Mouse (Mus musculus) brain, embryonic 14.5 days (tissue): ENCODE data around the gene Clic6. TPM values are rescaled to one million over a fixed set of nuclear protein-coding genes. Genes with fewer than 3 reads are reported as not detected.
A peak's percentile ranks its signal among the peaks of the same experiment; 100 is the strongest.

ENCODE experiments used
- DNase-seq: peaks from one replicate; pipeline ENCODE4 v3.0.0-alpha.2; 2011; ENCODE audit warnings: low read depth
- CTCF ChIP-seq: fragments of 200-500 bp; IDR thresholded peaks from 2 replicates; pipeline ENCODE4 v1.5.1; 2012; ENCODE audit warnings: inconsistent platforms, mild to moderate bottlenecking, moderate library complexity, borderline replicate concordance; ENCODE audit not compliant: insufficient read depth, insufficient read length; ENCODE audit errors: extremely low read depth
- POLR2A ChIP-seq: fragments of 200-500 bp; IDR thresholded peaks from 2 replicates; pipeline ENCODE4 v1.6.1; 2012; ENCODE audit warnings: mild to moderate bottlenecking, inconsistent platforms, borderline replicate concordance; ENCODE audit not compliant: poor library complexity, insufficient read depth, insufficient read length, severe bottlenecking; ENCODE audit errors: extremely low read depth
- polyA plus RNA-seq: library from polyadenylated mRNA; depleted of rRNA; stranded (reverse); fragments of >200 nt; gene quantifications from 2 replicates; pipeline ENCODE4 v1.2.3, GENCODE M21; 2012

Clic6 gene
- polyA plus RNA-seq, 1 experiment, result 14.3 TPM

GRCm38 (mm10) chr16:92455488-92455887 is 30.0 kb upstream of the Clic6 start:
- DNase-seq, result no peak
- no peak for TF ChIP-seq POLR2A
- TF ChIP-seq CTCF, result peak; percentile 15; the same call in 1 of the 2 replicates

GRCm38 (mm10) chr16:92455969-92456368 is 29.6 kb upstream of the Clic6 start:
- no peak for TF ChIP-seq POLR2A
- TF ChIP-seq CTCF, result no peak
- no peak for DNase-seq

- DNase-seq, result peak; percentile 85
- peak; percentile 95 for TF ChIP-seq CTCF
- TF ChIP-seq POLR2A, result no peak
These were observed 27.9 kb upstream of the Clic6 start for GRCm38 (mm10) chr16:92457594-92457993.

GRCm38 (mm10) chr16:92461412-92461811 is 24.1 kb upstream of the Clic6 start:
- DNase-seq, result no peak
- TF ChIP-seq POLR2A (no peak), CTCF (no peak)

GRCm38 (mm10) chr16:92464390-92464972 is 21.1 kb upstream of the Clic6 start:
- peak; percentile 41 for DNase-seq
- TF ChIP-seq CTCF (no peak), POLR2A (no peak)

- no peak for TF ChIP-seq CTCF
- no peak for TF ChIP-seq POLR2A
- DNase-seq, result peak; percentile 45
These were observed 20.3 kb upstream of the Clic6 start for GRCm38 (mm10) chr16:92465226-92465625.

- no peak for TF ChIP-seq CTCF
- peak; percentile 72; the same call in 1 of the 2 replicates for TF ChIP-seq POLR2A
- peak; percentile 99 for DNase-seq
These were observed 19.7 kb upstream of the Clic6 start for GRCm38 (mm10) chr16:92465642-92466526.

GRCm38 (mm10) chr16:92467041-92467440 is 18.5 kb upstream of the Clic6 start:
- TF ChIP-seq POLR2A (no peak), CTCF (no peak)
- DNase-seq, result no peak

- TF ChIP-seq CTCF (no peak), POLR2A (no peak)
- DNase-seq, result no peak
These were observed 17.1 kb upstream of the Clic6 start for GRCm38 (mm10) chr16:92468459-92468858.

GRCm38 (mm10) chr16:92470706-92471105 is 14.8 kb upstream of the Clic6 start, which contains the start of gene Rcan1:
Gene Rcan1, minus strand, starts transcription at chr16:92470867.
- no peak for TF ChIP-seq POLR2A
- no peak for TF ChIP-seq CTCF
- DNase-seq, result no peak

GRCm38 (mm10) chr16:92472898-92473297 is 12.6 kb upstream of the Clic6 start:
- TF ChIP-seq POLR2A (no peak), CTCF (no peak)
- DNase-seq, result no peak
